Mouse (Mus musculus): ENCODE measurements around the gene Snapc4. TPM values are rescaled to one million over a fixed set of nuclear protein-coding genes. Genes with fewer than 3 reads are reported as not detected.

The Snapc4 gene
- total and polyA plus RNA-seq, 3 experiments, result 15.3 to 47.1 (median 42.7) TPM

DNA sequence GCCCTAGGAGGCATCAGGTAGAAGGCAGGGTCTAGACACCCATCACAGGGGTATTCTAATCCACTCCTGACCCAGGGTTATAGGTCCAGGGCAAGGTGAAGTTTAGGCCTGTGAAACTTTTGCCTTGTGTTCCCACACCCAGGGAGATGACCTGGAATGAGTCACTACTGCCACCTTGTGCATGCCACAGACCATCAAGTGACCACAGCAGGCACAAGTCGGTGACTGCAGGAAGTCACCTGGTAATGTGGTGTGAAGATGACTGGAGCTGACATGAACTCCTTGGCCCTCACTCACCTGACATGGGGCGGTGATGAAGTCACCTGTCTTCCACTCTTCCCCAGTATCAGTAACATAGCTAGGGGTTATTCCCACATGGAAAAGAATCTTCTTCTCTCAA lies 67.6 kb downstream of the Snapc4 start:
- dilution Hi-C loops (cut with MboI; ENCODE audit: extremely low pct_ligation_motif_present, extremely low pct_unique_long_range_greater_than_20kb, low sequenced_read_pairs), result no loop called here
- no peak overlapping the region for H3K4me3 ChIP-seq (replicated peaks in 1 of 3; ENCODE audit: low read depth in 2 of 3, low read length in 2 of 3, poor library complexity in 1 of 3)

More for the DNA sequence above, 67.6 kb downstream of the Snapc4 start:
- no peaks in the 10 kb centered on the region for H3K9me3 ChIP-seq (replicated peaks; ENCODE audit: low read length)
- H3K27me3 ChIP-seq (replicated peaks), result peaks cover 43% of the 10 kb centered on the region
- no peak overlapping the region for H3K4me2 ChIP-seq (ENCODE audit: insufficient read depth, low read depth, poor library complexity, severe bottlenecking)
- DNase-seq (ENCODE audit: extremely low read depth), result no peak
- no peak overlapping the region for H3K27ac ChIP-seq (ENCODE audit: insufficient read depth, low read depth)
- no peaks in the 10 kb centered on the region for H3K36me3 ChIP-seq (replicated peaks in 1 of 2; ENCODE audit: control insufficient read depth in 1 of 2, insufficient read depth in 1 of 2, low read length in 1 of 2)
- peaks cover 14 to 30% of the 10 kb centered on the region in 2 experiments for H3K4me1 ChIP-seq (ENCODE audit: control insufficient read depth in 1 of 2, insufficient read depth in 2 of 2)
- no peak for TF ChIP-seq MAZ (IDR thresholded peaks at IDR 0.05; ENCODE audit: low read depth, low read length)
- no peak for TF ChIP-seq ELF1 (IDR thresholded peaks at IDR 0.05; ENCODE audit: low read depth, low read length)
- TF ChIP-seq JUND (conservative IDR thresholded peaks at IDR 0.05; ENCODE audit: low read depth, low read length), result no peak
- TF ChIP-seq NRF1 (IDR thresholded peaks at IDR 0.05; ENCODE audit: low read depth, low read length), result no peak
- no peak for TF ChIP-seq USF1 (IDR thresholded peaks at IDR 0.05; ENCODE audit: low read depth, low read length)
- no peak for TF ChIP-seq USF2 (conservative IDR thresholded peaks at IDR 0.05; ENCODE audit: low read depth, low read length)
- TF ChIP-seq TBP (conservative IDR thresholded peaks at IDR 0.05; ENCODE audit: low read depth, low read length), result no peak
- peak; percentile 44 for TF ChIP-seq RAD21 (IDR thresholded peaks at IDR 0.05; ENCODE audit: low read depth, low read length)
- no peak for TF ChIP-seq GABPA (IDR thresholded peaks at IDR 0.05; ENCODE audit: insufficient replicate concordance, low read depth, low read length)
- TF ChIP-seq CHD1 (IDR thresholded peaks at IDR 0.05; ENCODE audit: low read depth, low read length), result no peak
- no peak for TF ChIP-seq PAX5 (IDR thresholded peaks at IDR 0.05; ENCODE audit: low read length)
- no peak for TF ChIP-seq CHD2 (IDR thresholded peaks at IDR 0.05; ENCODE audit: low read length)
- peak; percentile 63 for TF ChIP-seq BHLHE40 (IDR thresholded peaks at IDR 0.05; ENCODE audit: low read depth, low read length)
- peak in 1 of 2 experiments; percentile 56; a peak in 2 of 4 replicates for TF ChIP-seq CTCF (conservative IDR thresholded peaks at IDR 0.05 in 1 of 2, IDR thresholded peaks at IDR 0.05 in 1 of 2; ENCODE audit: low read depth in 2 of 2, low read length in 2 of 2)
- peak; percentile 25 for TF ChIP-seq SMC3 (IDR thresholded peaks at IDR 0.05; ENCODE audit: low read depth, low read length)
- no peak for TF ChIP-seq NELFE (IDR thresholded peaks at IDR 0.05; ENCODE audit: low read depth, low read length)
- no peak for TF ChIP-seq SIN3A (IDR thresholded peaks at IDR 0.05; ENCODE audit: low read length)
- no peak for TF ChIP-seq MXI1 (IDR thresholded peaks at IDR 0.05; ENCODE audit: low read depth, low read length)
- no peak for TF ChIP-seq MAFK (IDR thresholded peaks at IDR 0.05; ENCODE audit: insufficient replicate concordance, low read length)
- no peak for TF ChIP-seq UBTF (IDR thresholded peaks at IDR 0.05; ENCODE audit: low read depth, low read length)
- H3K9ac ChIP-seq (ENCODE audit: insufficient read depth, low read depth), result no peak overlapping the region
- H3K79me2 ChIP-seq (replicated peaks; ENCODE audit: control insufficient read depth, extremely low read depth, insufficient read depth, poor library complexity, severe bottlenecking), result no peaks in the 10 kb centered on the region
- in situ Hi-C loops (cut with MboI; ENCODE audit: low pct_ligation_motif_present, low pct_unique_long_range_greater_than_20kb, low sequenced_read_pairs), result no loop called here

Other genes with a start within 250 kb of the Snapc4 start
- gene Lhx3, start 172.4 kb downstream of the Snapc4 start, total RNA-seq (2012; rRNA removed), result not detected in 2 replicates
- not detected in 2 replicates for gene Lhx3, start 172.4 kb downstream of the Snapc4 start, total RNA-seq (2014; rRNA removed)
- gene Lhx3, start 172.4 kb downstream of the Snapc4 start, polyA plus RNA-seq (2012; ENCODE audit: insufficient read length, low read depth), result not detected in 2 replicates
- gene Qsox2, start 143.1 kb downstream of the Snapc4 start, total RNA-seq (2012; rRNA removed), result 10.2 and 11.5 TPM in 2 replicates
- 9.3 and 9.5 TPM in 2 replicates for gene Qsox2, start 143.1 kb downstream of the Snapc4 start, total RNA-seq (2014; rRNA removed)
- 5.2 and 6.4 TPM in 2 replicates for gene Qsox2, start 143.1 kb downstream of the Snapc4 start, polyA plus RNA-seq (2012; ENCODE audit: insufficient read length, low read depth)
- not detected in 2 replicates for gene Ccdc187, start 86.1 kb downstream of the Snapc4 start, total RNA-seq (2012; rRNA removed)
- gene Ccdc187, start 86.1 kb downstream of the Snapc4 start, total RNA-seq (2014; rRNA removed), result not detected in 2 replicates
- not detected in 2 replicates for gene Ccdc187, start 86.1 kb downstream of the Snapc4 start, polyA plus RNA-seq (2012; ENCODE audit: insufficient read length, low read depth)
- gene Gpsm1, start 65.1 kb downstream of the Snapc4 start, total RNA-seq (2012; rRNA removed), result 5.4 and 8.1 TPM in 2 replicates
- 2.2 and 3.2 TPM in 2 replicates for gene Gpsm1, start 65.1 kb downstream of the Snapc4 start, total RNA-seq (2014; rRNA removed)
- gene Gpsm1, start 65.1 kb downstream of the Snapc4 start, polyA plus RNA-seq (2012; ENCODE audit: insufficient read length, low read depth), result 3.0 and 3.6 TPM in 2 replicates
- gene Dnlz, start 28.5 kb downstream of the Snapc4 start, total RNA-seq (2012; rRNA removed), result 17.1 and 20.3 TPM in 2 replicates
- gene Dnlz, start 28.5 kb downstream of the Snapc4 start, total RNA-seq (2014; rRNA removed), result 15.1 TPM in 2 replicates
- gene Dnlz, start 28.5 kb downstream of the Snapc4 start, polyA plus RNA-seq (2012; ENCODE audit: insufficient read length, low read depth), result 16.5 and 17.8 TPM in 2 replicates
- gene Card9, start 19.7 kb downstream of the Snapc4 start, total RNA-seq (2012; rRNA removed), result 0.42 and 0.59 TPM in 2 replicates
- gene Card9, start 19.7 kb downstream of the Snapc4 start, total RNA-seq (2014; rRNA removed), result 0.15 and 0.32 TPM in 2 replicates
- 0.38 and 0.44 TPM in 2 replicates for gene Card9, start 19.7 kb downstream of the Snapc4 start, polyA plus RNA-seq (2012; ENCODE audit: insufficient read length, low read depth)
- 41.9 and 56.9 TPM in 2 replicates for gene Entr1, start 8.7 kb upstream of the Snapc4 start, total RNA-seq (2012; rRNA removed)
- 53.8 and 62.3 TPM in 2 replicates for gene Entr1, start 8.7 kb upstream of the Snapc4 start, total RNA-seq (2014; rRNA removed)
- 51.9 and 57.3 TPM in 2 replicates for gene Entr1, start 8.7 kb upstream of the Snapc4 start, polyA plus RNA-seq (2012; ENCODE audit: insufficient read length, low read depth)
- gene Pmpca, start 8.7 kb upstream of the Snapc4 start, total RNA-seq (2012; rRNA removed), result 79.5 and 91.2 TPM in 2 replicates
- 73.3 and 74.7 TPM in 2 replicates for gene Pmpca, start 8.7 kb upstream of the Snapc4 start, total RNA-seq (2014; rRNA removed)
- gene Pmpca, start 8.7 kb upstream of the Snapc4 start, polyA plus RNA-seq (2012; ENCODE audit: insufficient read length, low read depth), result 143 and 176 TPM in 2 replicates
- 9.6 and 12.1 TPM in 2 replicates for gene Inpp5e, start 28.6 kb upstream of the Snapc4 start, total RNA-seq (2012; rRNA removed)
- gene Inpp5e, start 28.6 kb upstream of the Snapc4 start, total RNA-seq (2014; rRNA removed), result 4.8 and 5.2 TPM in 2 replicates
- 10.2 and 13.4 TPM in 2 replicates for gene Inpp5e, start 28.6 kb upstream of the Snapc4 start, polyA plus RNA-seq (2012; ENCODE audit: insufficient read length, low read depth)
- gene Sec16a, start 64.6 kb upstream of the Snapc4 start, total RNA-seq (2012; rRNA removed), result 31.8 and 36.3 TPM in 2 replicates
- 22.5 and 22.8 TPM in 2 replicates for gene Sec16a, start 64.6 kb upstream of the Snapc4 start, total RNA-seq (2014; rRNA removed)
- 28.6 and 38.9 TPM in 2 replicates for gene Sec16a, start 64.6 kb upstream of the Snapc4 start, polyA plus RNA-seq (2012; ENCODE audit: insufficient read length, low read depth)
- gene Notch1, start 136.0 kb upstream of the Snapc4 start, total RNA-seq (2012; rRNA removed), result 11.4 and 13.1 TPM in 2 replicates
- 0.86 and 0.98 TPM in 2 replicates for gene Notch1, start 136.0 kb upstream of the Snapc4 start, total RNA-seq (2014; rRNA removed)
- gene Notch1, start 136.0 kb upstream of the Snapc4 start, polyA plus RNA-seq (2012; ENCODE audit: insufficient read length, low read depth), result 2.7 and 3.8 TPM in 2 replicates
- gene Egfl7, start 199.4 kb upstream of the Snapc4 start, total RNA-seq (2012; rRNA removed), result 35.0 and 39.3 TPM in 2 replicates
- gene Egfl7, start 199.4 kb upstream of the Snapc4 start, total RNA-seq (2014; rRNA removed), result 18.9 and 20.1 TPM in 2 replicates
- gene Egfl7, start 199.4 kb upstream of the Snapc4 start, polyA plus RNA-seq (2012; ENCODE audit: insufficient read length, low read depth), result 21.4 and 24.7 TPM in 2 replicates
- gene Gm20532, start 206.0 kb upstream of the Snapc4 start, total RNA-seq (2012; rRNA removed), result not detected in 2 replicates
- gene Gm20532, start 206.0 kb upstream of the Snapc4 start, total RNA-seq (2014; rRNA removed), result not detected in 2 replicates
- not detected in 2 replicates for gene Gm20532, start 206.0 kb upstream of the Snapc4 start, polyA plus RNA-seq (2012; ENCODE audit: insufficient read length, low read depth)
- gene Agpat2, start 223.8 kb upstream of the Snapc4 start, total RNA-seq (2012; rRNA removed), result 11.1 and 14.2 TPM in 2 replicates
- gene Agpat2, start 223.8 kb upstream of the Snapc4 start, total RNA-seq (2014; rRNA removed), result 8.6 and 10.6 TPM in 2 replicates
- 9.5 TPM in 2 replicates for gene Agpat2, start 223.8 kb upstream of the Snapc4 start, polyA plus RNA-seq (2012; ENCODE audit: insufficient read length, low read depth)
- gene Fam69b, start 247.8 kb upstream of the Snapc4 start, total RNA-seq (2012; rRNA removed), result 0.88 and 1.2 TPM in 2 replicates
- 0.16 TPM in 1 of 2 replicates, not detected in the other for gene Fam69b, start 247.8 kb upstream of the Snapc4 start, total RNA-seq (2014; rRNA removed)
- not detected in 2 replicates for gene Fam69b, start 247.8 kb upstream of the Snapc4 start, polyA plus RNA-seq (2012; ENCODE audit: insufficient read length, low read depth)